Mouse (Mus musculus) ES-Bruce4 (cell line): ENCODE measurements around the gene Vps11.

Experiments used
- CTCF ChIP-seq: IDR thresholded peaks from one replicate; pipeline ENCODE4 v1.8.1; 2011; ENCODE audit warnings: low read depth, low read length
- POLR2A ChIP-seq: IDR thresholded peaks from one replicate; pipeline ENCODE4 v1.8.1; 2011; ENCODE audit warnings: low read length; ENCODE audit not compliant: insufficient read depth

DNA sequence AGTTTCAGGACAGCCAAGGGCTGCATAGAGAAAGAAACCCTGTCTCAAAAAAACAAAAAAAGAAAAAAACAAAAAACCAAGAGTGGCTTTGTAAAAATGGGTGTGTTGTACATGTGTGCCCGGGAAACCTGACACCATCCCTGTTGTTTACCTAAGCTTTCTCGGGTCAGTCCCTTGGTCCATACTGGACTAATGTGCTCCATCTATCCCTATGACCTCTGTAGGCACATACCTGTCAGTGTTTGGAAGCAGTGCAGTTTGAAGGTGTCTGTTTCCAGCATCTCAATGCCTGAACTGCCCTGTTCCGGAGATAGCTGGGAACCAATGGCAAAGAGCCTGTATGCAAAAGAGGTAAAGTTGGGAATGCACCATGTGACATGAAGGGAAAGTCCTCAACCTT is 43.5 kb upstream of the Vps11 start:
- TF ChIP-seq CTCF (no peak), POLR2A (no peak)
